Mouse (Mus musculus): ENCODE results near the gene Itpr1. TPM values are rescaled to one million over a fixed set of nuclear protein-coding genes. Genes with fewer than 3 reads are reported as not detected.

Gene Itpr1
- total RNA-seq, 2 experiments from 2014 or later: 10.1 to 14.0 TPM

DNA sequence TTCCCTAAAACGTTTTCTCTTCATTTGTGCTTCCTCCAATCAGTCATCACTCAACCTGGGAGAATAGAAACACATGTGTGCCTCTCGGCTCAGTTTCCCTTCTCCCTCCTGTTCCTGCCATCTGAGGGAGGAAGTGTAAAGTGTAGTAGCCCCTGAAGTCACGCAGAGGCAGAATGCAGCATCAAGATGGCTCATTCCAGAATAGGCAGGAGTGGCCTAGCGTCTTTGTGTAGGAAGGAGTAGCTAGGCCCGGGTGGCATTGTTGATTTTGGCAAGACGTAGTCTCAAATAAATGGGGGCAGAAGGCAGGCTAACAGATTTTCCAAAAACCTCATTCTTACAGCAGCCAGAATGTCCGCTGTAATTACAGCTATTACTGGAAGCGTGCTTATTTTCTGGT is 24.7 kb downstream of the Itpr1 start:
- no peak for ATAC-seq (replicated peaks; ENCODE audit: low FRiP score, poor library complexity, severe bottlenecking)

DNA sequence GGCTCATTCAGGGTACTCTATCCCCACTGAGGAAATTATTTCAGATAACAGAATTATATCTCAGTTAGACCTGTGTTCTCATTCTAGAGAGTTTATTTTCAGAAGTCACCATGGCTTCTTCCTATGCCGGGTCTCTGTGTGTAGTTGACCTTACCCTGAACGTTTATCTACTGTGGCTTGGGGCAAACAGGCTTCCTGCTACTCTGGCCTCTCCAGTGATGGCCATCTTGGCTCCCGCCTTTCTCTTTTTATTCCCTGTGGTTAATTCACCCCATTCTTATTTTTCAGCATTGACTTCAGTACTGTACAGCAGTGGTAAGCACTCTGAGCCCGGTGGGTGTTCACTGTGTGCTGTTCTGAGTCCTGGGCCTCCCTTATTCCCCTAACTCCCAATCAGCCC is 25.1 kb downstream of the Itpr1 start:
- ATAC-seq (replicated peaks; ENCODE audit: low FRiP score, poor library complexity, severe bottlenecking): no peak

- ATAC-seq (replicated peaks; ENCODE audit: low FRiP score, poor library complexity, severe bottlenecking): no peak
Measured at GRCm38 (mm10) chr6:108239056-108239455, 26.2 kb downstream of the Itpr1 start.

DNA sequence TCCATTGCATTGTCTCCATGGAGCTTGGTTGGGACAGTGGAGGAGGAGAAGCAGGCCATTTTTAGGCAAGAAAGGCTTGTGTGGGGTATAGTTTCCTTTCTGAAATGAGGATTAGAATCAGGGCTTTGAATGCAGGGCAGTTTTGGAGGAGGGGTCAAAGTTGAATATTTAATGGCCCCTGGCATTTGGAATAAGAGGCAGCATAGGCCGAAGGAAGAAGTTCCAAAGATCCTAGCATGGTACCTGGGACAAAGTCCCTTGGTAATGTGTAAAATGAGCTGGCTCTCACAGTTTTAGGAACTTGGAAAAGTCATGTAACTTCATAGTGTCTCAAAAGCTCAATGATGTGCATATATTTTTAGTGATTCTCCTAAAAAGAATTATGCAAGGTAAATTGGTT is 27.1 kb downstream of the Itpr1 start:
- no peak for ATAC-seq (replicated peaks; ENCODE audit: low FRiP score, poor library complexity, severe bottlenecking)

GRCm38 (mm10) chr6:108240754-108241153 is 27.9 kb downstream of the Itpr1 start:
- no peak for ATAC-seq (replicated peaks; ENCODE audit: low FRiP score, poor library complexity, severe bottlenecking)

- ATAC-seq (replicated peaks; ENCODE audit: low FRiP score, poor library complexity, severe bottlenecking): no peak
Measured at GRCm38 (mm10) chr6:108244571-108244970, 31.7 kb downstream of the Itpr1 start.

DNA sequence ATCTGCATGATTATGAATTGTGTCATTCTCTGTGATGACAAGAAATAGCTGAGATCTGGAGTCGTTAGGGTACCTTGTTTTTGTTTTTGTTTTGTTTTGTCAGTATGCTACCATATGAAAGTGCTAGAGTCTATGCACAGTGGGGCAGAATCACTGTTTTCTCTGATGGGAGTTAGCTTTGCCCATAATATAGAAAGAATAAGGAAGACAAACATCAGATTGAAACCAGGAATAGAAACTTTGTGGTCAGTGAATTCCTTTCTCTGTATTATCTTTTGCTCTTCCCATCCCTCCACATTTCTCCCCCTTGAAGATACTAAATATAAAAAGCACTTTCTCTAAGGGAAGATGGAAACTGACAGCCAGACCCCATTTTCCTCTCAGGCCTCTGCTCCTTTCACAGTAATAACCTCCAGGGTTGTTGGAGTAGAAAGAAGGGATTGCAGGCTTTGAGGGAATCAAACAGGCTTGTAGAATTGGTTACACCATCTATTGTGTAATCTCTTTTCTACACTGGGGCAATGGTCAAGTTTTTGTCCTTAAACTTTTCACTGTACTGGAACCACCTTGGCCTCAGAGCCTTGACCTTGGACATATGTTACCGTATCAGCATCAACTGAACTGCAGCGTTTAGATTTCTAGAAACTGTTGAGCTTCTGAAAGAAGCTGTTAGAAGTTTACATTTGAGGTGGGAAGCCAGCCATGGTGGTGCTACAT is 33.6 kb downstream of the Itpr1 start:
- no peak for ATAC-seq (replicated peaks; ENCODE audit: low FRiP score, poor library complexity, severe bottlenecking)

GRCm38 (mm10) chr6:108247211-108247610 is 34.3 kb downstream of the Itpr1 start:
- ATAC-seq (replicated peaks; ENCODE audit: low FRiP score, poor library complexity, severe bottlenecking): no peak

DNA sequence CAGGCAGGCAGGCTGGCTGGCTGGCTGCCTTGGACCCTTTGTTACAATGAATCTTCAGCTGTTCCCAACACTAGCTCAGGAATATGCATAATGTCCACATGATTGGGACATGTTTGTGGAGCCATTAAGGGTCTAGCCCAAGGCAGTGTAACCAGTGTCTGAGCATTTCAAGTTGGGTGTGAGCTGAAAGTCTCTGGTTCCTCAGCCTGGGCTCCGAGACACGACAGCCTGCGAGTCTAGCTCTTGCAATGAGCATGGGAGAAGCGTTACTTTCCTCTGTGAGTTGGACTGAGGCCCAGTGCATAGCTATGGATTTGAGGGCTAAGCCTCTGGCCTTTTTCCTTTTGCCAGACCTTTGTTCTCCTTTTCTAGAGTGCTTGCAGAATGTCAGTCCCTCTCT is 35.6 kb downstream of the Itpr1 start:
- no peak for ATAC-seq (replicated peaks; ENCODE audit: low FRiP score, poor library complexity, severe bottlenecking)

DNA sequence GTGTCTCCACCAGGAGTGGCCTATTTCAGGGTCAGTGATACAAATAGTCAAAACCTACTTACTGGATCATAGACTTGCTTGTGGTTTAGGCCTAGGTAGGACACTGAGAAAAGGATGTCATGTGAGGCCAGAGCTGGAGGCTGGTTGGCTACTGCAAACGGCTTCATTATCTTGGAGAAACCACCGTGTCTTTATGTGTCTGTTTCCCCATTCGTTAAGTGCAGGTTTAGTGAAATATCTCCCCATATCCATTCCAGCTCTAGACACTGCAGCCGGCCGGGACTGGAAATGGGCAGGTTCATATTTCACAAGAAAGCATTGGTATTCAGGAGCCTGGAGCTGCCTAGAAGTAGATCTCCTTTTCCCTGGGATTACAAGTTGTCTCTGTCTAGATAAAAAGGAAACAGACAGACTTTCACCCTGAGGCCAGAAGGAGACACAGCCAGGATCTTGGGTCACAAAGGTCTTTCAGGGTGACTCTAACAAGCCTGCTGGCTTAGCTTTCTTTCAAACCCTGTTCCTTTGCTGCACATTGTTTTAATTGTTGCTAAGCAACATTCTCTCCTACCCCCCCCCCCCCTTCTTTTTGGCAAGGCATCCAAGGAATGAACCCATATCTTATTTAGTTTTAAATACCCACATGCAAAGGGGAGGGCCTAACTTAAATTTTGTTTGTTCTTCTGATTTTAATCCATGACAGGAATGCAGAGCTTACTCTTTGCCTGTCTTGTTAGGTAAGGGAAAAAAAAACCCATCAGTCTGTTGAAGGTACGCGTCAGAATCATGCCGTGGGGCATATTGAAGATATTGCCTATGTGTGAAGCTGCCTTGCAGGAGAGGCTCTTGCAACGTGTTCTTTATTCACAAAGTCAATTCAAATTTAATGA is 36.4 kb downstream of the Itpr1 start:
- ATAC-seq (replicated peaks; ENCODE audit: low FRiP score, poor library complexity, severe bottlenecking): no peak

GRCm38 (mm10) chr6:108249918-108250225 is 37.0 kb downstream of the Itpr1 start:
- no peak for ATAC-seq (replicated peaks; ENCODE audit: low FRiP score, poor library complexity, severe bottlenecking)

- ATAC-seq (replicated peaks; ENCODE audit: low FRiP score, poor library complexity, severe bottlenecking): no peak
Measured at GRCm38 (mm10) chr6:108250416-108250815, 37.5 kb downstream of the Itpr1 start.

DNA sequence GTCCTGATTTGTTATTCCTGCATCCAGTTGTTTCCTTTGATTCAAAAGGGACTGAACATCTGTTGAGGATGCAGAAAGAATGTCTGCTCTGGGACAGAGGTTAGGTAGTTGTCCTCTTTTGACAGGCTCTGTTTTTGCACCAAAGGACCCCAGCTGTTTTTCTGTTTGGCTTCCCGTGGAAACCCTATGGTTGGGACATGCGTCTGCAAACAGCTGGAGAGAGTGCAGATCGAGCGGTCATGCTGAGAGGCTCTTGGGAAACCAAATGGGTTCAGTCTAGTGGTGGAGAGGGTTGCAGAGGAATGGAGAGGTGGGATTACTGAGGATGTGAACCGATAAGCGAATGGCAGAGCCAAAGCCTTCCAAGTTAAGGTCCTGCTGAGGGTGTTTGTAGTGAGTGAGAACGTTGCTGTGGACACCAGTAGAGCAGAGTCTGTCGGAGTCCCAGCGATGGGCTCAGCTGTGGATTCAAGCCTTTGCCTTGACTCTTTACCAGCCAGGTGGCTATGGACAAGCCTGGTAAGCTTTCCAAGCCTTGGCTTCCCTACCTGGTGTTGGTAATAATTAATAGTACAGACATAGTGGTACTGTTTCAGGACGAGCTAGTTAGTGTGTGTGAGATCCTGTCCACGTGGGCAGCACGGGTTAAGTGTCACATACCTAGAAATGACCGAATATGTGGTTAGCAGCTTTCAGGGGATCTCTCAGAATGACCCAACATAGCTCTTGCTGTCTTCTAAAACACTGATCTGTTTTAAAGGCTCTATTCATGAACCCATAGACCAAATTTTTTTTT is 39.9 kb downstream of the Itpr1 start:
- ATAC-seq (replicated peaks; ENCODE audit: low FRiP score, poor library complexity, severe bottlenecking): no peak

GRCm38 (mm10) chr6:108254132-108255064 is 41.5 kb downstream of the Itpr1 start:
- ATAC-seq (replicated peaks; ENCODE audit: low FRiP score, poor library complexity, severe bottlenecking): no peak

GRCm38 (mm10) chr6:108255880-108256279 is 43.0 kb downstream of the Itpr1 start:
- no peak for ATAC-seq (replicated peaks; ENCODE audit: low FRiP score, poor library complexity, severe bottlenecking)

DNA sequence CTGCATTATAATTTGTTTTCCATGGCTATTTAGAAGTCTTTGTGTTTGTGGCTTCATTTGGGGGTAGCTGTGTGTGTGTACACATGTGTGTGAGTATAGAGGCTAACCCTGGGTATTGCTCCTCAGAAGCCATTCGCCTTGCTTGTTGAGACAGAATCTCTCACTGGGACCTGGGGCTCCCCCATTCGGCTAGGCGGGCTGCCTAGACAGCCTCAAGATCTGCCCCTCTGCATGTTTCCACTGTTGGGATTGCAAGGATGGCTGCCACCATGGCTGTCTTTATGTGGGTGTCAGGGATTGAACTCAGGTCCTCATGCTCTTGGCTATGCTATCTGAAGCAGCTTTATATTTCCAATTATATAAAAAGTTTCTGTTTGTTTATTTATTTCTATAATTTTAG is 44.3 kb downstream of the Itpr1 start:
- no peak for ATAC-seq (replicated peaks; ENCODE audit: low FRiP score, poor library complexity, severe bottlenecking)

DNA sequence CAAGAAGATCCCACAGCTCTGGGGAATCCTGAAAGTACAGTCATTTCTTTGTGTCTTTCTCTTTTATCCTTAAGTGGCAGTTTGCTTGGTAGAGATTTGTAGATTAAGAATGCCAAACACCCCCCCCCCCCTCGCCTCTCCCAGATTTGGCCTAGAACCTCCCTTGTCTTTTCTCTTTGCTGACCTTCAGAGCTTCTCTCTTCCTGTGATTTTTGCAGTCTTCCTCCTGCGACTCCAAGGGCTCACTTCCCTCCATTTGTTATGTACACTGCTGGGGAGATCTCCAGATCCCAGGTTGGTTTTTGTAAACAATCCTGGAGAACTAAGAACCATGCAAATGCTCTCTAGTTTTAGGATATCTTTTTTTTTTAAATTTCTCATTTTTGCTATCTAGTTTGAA is 45.7 kb downstream of the Itpr1 start:
- ATAC-seq (replicated peaks; ENCODE audit: low FRiP score, poor library complexity, severe bottlenecking): no peak

DNA sequence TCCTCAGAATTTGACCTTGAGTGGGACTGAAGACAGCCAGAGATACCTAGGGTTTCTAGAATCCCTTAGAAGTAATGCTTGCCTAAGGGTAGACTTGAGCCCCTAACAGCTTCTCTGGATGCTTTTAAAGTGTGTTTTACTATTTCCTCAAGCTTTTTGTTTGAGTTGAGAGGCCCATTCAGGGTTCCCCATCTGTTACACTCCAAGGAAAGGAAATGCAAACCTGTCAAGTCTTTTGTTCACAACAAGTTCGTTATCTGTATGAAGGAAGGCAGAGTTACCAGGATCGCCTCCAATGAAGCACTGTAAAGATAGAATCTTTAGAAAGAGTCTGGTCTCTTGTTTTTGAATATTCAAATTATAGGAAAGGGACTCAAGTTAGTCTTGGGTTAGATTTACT is 46.8 kb downstream of the Itpr1 start:
- ATAC-seq (replicated peaks; ENCODE audit: low FRiP score, poor library complexity, severe bottlenecking): no peak

- no peak for ATAC-seq (replicated peaks; ENCODE audit: low FRiP score, poor library complexity, severe bottlenecking)
Measured at GRCm38 (mm10) chr6:108261506-108261905, 48.6 kb downstream of the Itpr1 start.

GRCm38 (mm10) chr6:108264164-108264563 is 51.3 kb downstream of the Itpr1 start:
- ATAC-seq (replicated peaks; ENCODE audit: low FRiP score, poor library complexity, severe bottlenecking): no peak

Data from erythroblast, adult 5-6 weeks (primary cell).